Mouse (Mus musculus): ENCODE measurements around the gene Igf1r. TPM values are rescaled to one million over a fixed set of nuclear protein-coding genes. Genes with fewer than 3 reads are reported as not detected.

The Igf1r gene
- polyA plus RNA-seq, 1 experiment from 2014 or later = 6.8 TPM

DNA sequence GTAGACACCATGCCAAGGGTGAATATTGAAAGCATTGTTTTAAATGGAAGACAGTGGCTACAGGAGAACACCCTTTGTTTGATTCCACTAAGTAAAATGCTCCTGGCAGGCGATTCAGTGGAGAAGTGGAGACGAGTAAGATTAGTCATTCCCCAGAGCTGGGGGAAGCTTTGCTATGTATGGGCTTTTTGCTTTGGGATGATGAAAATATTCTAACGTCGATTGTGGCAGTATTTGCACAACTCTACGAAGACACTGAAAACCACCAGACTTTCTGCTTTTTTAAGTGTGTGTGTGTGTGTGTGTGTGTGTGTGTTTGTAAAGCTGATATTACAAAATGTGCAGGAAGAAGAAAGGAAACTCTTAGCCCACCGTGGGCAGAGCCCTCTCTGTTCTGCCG, 202.0 kb downstream of the Igf1r start:
- H3K4me1 ChIP-seq (replicated peaks; ENCODE audit: control insufficient read depth, insufficient read depth) = peaks cover 3% of the 10 kb centered on the region; the same call in 1 of the 2 replicates
- no peaks in the 10 kb centered on the region for H3K36me3 ChIP-seq (ENCODE audit: control insufficient read depth, insufficient read depth, low read length)
- H3K9me3 ChIP-seq (ENCODE audit: control insufficient read depth, low read length) = no peaks in the 10 kb centered on the region
- H3K4me3 ChIP-seq (ENCODE audit: low read depth, low read length) = no peak overlapping the region
- ATAC-seq (ENCODE audit: low FRiP score, low TSS enrichment) (no peak), DNase-seq (ENCODE audit: low spot score) (no peak)
- H3K27me3 ChIP-seq (ENCODE audit: control insufficient read depth, insufficient read depth, low read length) = no peaks in the 10 kb centered on the region
- H3K4me2 ChIP-seq (replicated peaks; ENCODE audit: low read depth) = no peak overlapping the region
- H3K27ac ChIP-seq (replicated peaks) = peak overlapping the region; percentile 83
- TF ChIP-seq EP300 (optimal IDR thresholded peaks at IDR 0.05) (no peak), CTCF (IDR thresholded peaks at IDR 0.05; ENCODE audit: low read depth) (no peak)
- 19% methylated on average over 7 of the region's 7 CpGs for WGBS
- H3K9ac ChIP-seq (ENCODE audit: low read length) = 0 out of 2 replicates have a peak overlapping the region, but pooled peaks have one; percentile 5

DNA sequence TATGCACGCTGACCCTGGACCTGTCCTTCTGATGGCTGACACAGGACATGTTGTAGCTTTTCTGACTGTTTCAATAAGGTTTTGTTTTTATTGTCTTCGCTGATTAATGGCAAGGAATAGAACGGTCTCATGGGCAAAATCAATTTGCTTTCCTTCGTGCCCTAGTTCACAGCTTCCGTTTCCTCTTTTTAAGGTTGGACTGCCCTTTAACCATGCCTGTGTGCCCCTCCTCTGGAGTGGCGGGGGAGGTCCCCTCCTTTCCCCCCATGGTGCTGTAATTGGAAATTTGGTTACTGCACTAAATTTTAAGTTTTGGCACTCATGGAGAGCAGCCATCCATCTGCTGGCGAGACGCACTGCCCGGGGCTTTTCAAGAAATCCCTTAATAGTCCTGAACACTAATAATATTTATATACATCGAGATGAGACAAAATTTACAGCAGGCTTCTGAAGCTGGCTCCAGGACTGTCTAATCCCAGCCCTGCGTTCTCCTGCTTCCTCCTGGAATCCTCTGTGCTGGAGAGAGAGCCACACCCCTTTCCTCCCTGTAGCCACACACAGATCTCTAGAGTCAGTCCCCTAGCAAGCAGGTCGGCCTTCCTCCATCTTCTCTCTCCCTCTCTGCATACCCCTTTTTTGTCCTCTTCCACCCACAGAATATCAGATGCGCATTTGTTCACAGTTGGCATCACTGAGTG, 207.6 kb downstream of the Igf1r start:
- Histone ChIP-seq H3K36me3 (ENCODE audit: control insufficient read depth, insufficient read depth, low read length) (no peaks in the 10 kb centered on the region), H3K4me3 (ENCODE audit: low read depth, low read length) (no peak overlapping the region), H3K9ac (ENCODE audit: low read length) (no peak overlapping the region), H3K9me3 (ENCODE audit: control insufficient read depth, low read length) (no peaks in the 10 kb centered on the region), H3K27me3 (ENCODE audit: control insufficient read depth, insufficient read depth, low read length) (no peaks in the 10 kb centered on the region), H3K4me2 (replicated peaks; ENCODE audit: low read depth) (no peak overlapping the region; the same call in 1 of the 2 replicates), H3K27ac (replicated peaks) (no peak overlapping the region), H3K4me1 (replicated peaks; ENCODE audit: control insufficient read depth, insufficient read depth) (no peaks in the 10 kb centered on the region)
- 39% methylated on average over 13 of the region's 13 CpGs for WGBS
- ATAC-seq (ENCODE audit: low FRiP score, low TSS enrichment) = no peak
- no peak for TF ChIP-seq EP300 (optimal IDR thresholded peaks at IDR 0.05)
- no peak for TF ChIP-seq CTCF (IDR thresholded peaks at IDR 0.05; ENCODE audit: low read depth)
- DNase-seq (ENCODE audit: low spot score) = no peak

DNA sequence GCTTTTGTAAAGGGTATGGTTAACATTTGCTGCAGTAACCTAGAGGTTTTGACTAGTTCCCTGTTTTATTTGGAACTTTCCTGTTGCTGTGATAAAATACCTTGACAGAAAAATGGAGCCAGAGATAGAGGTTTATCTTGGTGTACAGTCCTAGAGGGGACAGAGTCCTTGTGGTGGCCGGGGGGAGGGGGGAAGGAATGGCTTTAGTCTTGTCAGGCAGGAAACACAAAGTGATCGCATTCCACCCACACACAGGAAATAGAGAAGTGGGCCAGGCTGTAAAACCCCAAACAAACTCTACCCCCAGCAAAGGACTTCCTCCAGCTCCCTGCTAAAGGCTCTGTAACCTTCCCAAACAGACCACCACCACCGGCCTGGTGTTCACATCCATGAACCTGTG, 211.4 kb downstream of the Igf1r start:
- Histone ChIP-seq H3K36me3 (ENCODE audit: control insufficient read depth, insufficient read depth, low read length) (no peaks in the 10 kb centered on the region), H3K9me3 (ENCODE audit: control insufficient read depth, low read length) (no peaks in the 10 kb centered on the region), H3K4me3 (ENCODE audit: low read depth, low read length) (no peak overlapping the region), H3K4me2 (replicated peaks; ENCODE audit: low read depth) (no peak overlapping the region), H3K4me1 (replicated peaks; ENCODE audit: control insufficient read depth, insufficient read depth) (no peaks in the 10 kb centered on the region), H3K9ac (ENCODE audit: low read length) (no peak overlapping the region), H3K27me3 (ENCODE audit: control insufficient read depth, insufficient read depth, low read length) (no peaks in the 10 kb centered on the region), H3K27ac (replicated peaks) (no peak overlapping the region)
- TF ChIP-seq EP300 (optimal IDR thresholded peaks at IDR 0.05) (no peak), CTCF (IDR thresholded peaks at IDR 0.05; ENCODE audit: low read depth) (no peak)
- DNase-seq (ENCODE audit: low spot score) = no peak
- WGBS = 75% methylated on average over 3 of the region's 3 CpGs
- ATAC-seq (ENCODE audit: low FRiP score, low TSS enrichment) = no peak

DNA sequence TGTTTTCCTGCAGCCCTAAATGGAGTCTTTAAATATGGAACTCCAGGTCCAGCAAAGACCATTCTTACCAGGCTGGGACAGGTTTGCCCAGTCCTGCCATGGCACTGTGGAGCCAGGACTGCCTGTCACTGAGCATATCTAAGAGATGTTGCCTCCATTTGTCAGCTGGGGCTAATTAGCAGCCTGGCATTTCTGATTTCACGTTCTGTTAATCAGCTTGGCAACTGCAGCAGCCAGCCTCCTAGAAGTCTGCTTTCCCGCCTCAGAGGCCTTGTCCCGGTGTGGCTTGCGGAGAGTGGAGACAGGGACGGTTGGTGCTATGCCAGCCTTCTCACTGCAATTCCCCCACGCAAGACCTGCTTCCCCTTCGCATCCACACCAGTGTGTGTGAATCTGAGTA, 220.1 kb downstream of the Igf1r start:
- ATAC-seq (ENCODE audit: low FRiP score, low TSS enrichment) (no peak), DNase-seq (ENCODE audit: low spot score) (no peak)
- no peak overlapping the region for H3K4me2 ChIP-seq (replicated peaks; ENCODE audit: low read depth)
- no peak overlapping the region for H3K9ac ChIP-seq (ENCODE audit: low read length)
- peaks cover 6% of the 10 kb centered on the region for H3K36me3 ChIP-seq (ENCODE audit: control insufficient read depth, insufficient read depth, low read length)
- no peaks in the 10 kb centered on the region for H3K4me1 ChIP-seq (replicated peaks; ENCODE audit: control insufficient read depth, insufficient read depth)
- no peaks in the 10 kb centered on the region for H3K9me3 ChIP-seq (ENCODE audit: control insufficient read depth, low read length)
- no peaks in the 10 kb centered on the region for H3K27me3 ChIP-seq (ENCODE audit: control insufficient read depth, insufficient read depth, low read length)
- no peak overlapping the region for H3K4me3 ChIP-seq (ENCODE audit: low read depth, low read length)
- H3K27ac ChIP-seq (replicated peaks) = no peak overlapping the region
- TF ChIP-seq CTCF (IDR thresholded peaks at IDR 0.05; ENCODE audit: low read depth) (no peak), EP300 (optimal IDR thresholded peaks at IDR 0.05) (no peak)
- WGBS = 88% methylated on average over 7 of the region's 7 CpGs

DNA sequence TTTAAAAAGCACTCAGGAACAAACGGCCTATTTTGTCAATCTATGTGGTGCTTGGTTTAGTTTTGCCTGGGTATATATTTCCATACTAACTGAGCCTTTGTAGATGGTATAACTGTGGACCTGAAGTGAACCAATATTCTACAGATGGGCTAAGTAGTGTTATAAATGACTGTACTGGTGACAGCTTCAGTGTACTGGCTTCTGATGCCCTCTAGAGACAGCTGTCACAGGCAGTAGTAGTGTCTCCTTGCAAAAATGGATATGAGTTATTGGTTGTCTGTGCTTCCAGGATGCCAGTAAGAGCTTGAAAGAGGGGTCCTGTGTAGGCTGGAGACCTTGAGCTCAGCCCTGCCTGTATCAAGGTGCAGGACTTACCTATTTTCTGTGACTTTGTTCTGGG, 227.0 kb downstream of the Igf1r start:
- 89% methylated on average over 1 of the region's 1 CpGs for WGBS
- no peaks in the 10 kb centered on the region for H3K9me3 ChIP-seq (ENCODE audit: control insufficient read depth, low read length)
- ATAC-seq (ENCODE audit: low FRiP score, low TSS enrichment) = no peak
- no peak overlapping the region for H3K9ac ChIP-seq (ENCODE audit: low read length)
- no peaks in the 10 kb centered on the region for H3K27me3 ChIP-seq (ENCODE audit: control insufficient read depth, insufficient read depth, low read length)
- H3K4me3 ChIP-seq (ENCODE audit: low read depth, low read length) = no peak overlapping the region
- peaks cover 4% of the 10 kb centered on the region; the same call in 1 of the 2 replicates for H3K36me3 ChIP-seq (ENCODE audit: control insufficient read depth, insufficient read depth, low read length)
- no peak for DNase-seq (ENCODE audit: low spot score)
- H3K4me2 ChIP-seq (replicated peaks; ENCODE audit: low read depth) = no peak overlapping the region
- no peak for TF ChIP-seq EP300 (optimal IDR thresholded peaks at IDR 0.05)
- peak; percentile 42; the same call in 1 of the 2 replicates for TF ChIP-seq CTCF (IDR thresholded peaks at IDR 0.05; ENCODE audit: low read depth)
- no peak overlapping the region for H3K27ac ChIP-seq (replicated peaks)
- no peaks in the 10 kb centered on the region for H3K4me1 ChIP-seq (replicated peaks; ENCODE audit: control insufficient read depth, insufficient read depth)

DNA sequence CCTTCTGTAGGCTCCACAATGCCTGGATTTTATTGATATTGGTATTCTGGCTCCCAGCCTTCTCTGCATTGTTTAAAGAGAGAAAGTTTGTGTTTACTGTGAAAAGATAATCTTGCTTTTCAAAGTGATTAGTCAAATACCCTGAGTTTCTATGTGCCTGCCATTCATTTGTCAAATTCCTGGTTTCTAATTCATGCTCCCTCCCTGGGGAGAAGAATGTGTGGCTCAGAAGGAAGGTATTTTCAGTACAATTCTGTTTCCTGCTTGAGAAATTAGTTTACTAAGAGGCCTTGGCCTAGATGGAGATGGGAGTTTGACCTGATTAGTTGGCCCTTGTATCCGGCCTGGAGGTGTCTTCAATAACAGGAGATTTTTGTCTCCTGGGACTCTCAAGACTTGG, 228.5 kb downstream of the Igf1r start:
- WGBS = 46% methylated on average over 1 of the region's 1 CpGs
- H3K9me3 ChIP-seq (ENCODE audit: control insufficient read depth, low read length) = no peaks in the 10 kb centered on the region
- DNase-seq (ENCODE audit: low spot score) (no peak), ATAC-seq (ENCODE audit: low FRiP score, low TSS enrichment) (no peak)
- no peak overlapping the region for H3K9ac ChIP-seq (ENCODE audit: low read length)
- no peak for TF ChIP-seq EP300 (optimal IDR thresholded peaks at IDR 0.05)
- no peak for TF ChIP-seq CTCF (IDR thresholded peaks at IDR 0.05; ENCODE audit: low read depth)
- H3K27me3 ChIP-seq (ENCODE audit: control insufficient read depth, insufficient read depth, low read length) = no peaks in the 10 kb centered on the region
- H3K4me2 ChIP-seq (replicated peaks; ENCODE audit: low read depth) = no peak overlapping the region
- H3K36me3 ChIP-seq (ENCODE audit: control insufficient read depth, insufficient read depth, low read length) = peaks cover 10% of the 10 kb centered on the region; the same call in 1 of the 2 replicates
- H3K4me3 ChIP-seq (ENCODE audit: low read depth, low read length) = no peak overlapping the region
- no peaks in the 10 kb centered on the region for H3K4me1 ChIP-seq (replicated peaks; ENCODE audit: control insufficient read depth, insufficient read depth)
- no peak overlapping the region for H3K27ac ChIP-seq (replicated peaks)
